Mouse (Mus musculus): ENCODE results near the gene Ythdc1.
A peak's percentile ranks its signal among the peaks of the same experiment; 100 is the strongest.
"Not testable (repeated sequence)": the region's sequence is repeated elsewhere in the genome, so short reads cannot be mapped to it uniquely, and the experiment has no call there.

Ythdc1 gene

DNA sequence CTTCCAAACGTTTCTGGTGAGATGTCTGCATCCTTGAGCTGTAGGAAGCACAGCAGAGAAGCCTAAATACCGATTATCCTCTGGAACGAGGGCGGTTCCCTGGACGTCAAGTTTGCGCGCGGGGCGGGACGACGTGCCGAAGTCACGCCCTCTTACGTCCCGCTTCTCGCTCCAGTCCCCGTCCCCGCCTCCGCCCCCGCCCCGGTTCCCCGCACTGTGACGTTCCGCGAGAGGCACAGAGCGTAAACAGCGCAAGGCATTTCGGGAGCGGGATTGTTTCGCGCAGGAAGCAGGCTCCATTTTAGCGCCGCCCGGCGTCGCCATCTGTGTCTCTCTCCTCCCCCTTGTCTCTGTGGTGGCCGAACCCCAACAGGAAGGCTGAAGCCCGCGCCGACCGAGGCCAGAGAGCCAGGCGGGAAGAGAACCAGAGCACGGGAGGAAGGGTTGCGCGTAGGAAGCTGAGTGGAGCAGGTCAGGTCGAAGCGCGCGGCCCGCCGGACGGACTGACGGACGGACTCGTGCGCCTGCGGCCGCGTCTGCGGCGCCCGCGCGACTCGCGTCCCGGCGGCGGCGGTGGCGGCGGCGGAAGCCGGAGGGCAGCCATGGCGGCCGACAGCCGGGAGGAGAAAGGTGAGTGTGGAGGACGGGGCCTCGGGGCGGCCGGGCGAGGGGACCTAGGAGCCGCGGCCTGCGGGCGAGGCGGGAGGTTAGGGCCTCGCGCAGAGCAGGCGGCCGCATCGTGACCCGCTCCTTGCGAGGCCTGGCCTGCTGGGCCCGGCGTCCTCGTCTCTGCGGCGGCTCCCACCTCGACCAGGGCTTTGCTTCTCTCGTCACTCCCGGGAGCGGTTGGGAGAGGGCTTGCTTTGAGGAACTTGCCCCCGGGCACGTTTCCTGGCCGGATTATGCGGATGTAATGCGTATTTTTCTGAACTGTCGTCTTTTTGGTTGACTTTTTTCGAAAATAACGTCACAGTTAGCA, at the start of gene Ythdc1:
TSS of gene Ythdc1 (plus strand) at position 260 of the 979 bp plus-strand sequence.
- peak; percentile 96 for DNase-seq

DNA sequence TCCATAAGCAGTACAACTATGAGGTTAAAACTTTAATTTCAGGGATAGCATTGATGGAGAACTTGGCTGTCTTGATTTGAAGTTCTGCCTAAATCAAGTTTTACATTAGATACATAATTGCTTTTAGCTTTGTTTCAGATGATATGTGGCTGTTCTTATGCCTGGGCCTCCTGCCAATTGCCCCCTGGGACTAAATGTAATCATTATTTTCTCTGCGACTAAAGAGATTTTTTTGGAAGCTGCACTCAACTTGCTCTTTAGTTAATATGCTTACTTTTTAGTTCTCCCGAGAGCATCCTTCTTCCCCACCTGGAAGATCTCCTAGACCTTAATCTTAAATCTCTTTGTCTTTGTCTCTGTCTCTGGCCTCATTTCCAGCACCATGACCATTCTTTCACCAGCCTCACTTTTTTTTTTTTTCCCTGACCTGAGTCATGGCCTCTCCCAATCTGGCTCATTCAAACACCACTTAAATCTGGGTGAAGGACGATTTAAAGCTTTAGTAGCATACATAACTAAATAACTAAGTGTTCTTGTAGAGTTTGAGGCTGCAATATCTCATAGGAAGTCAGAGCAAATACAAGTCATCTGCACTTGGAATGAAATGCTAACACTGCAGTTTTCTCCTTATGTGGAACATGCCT, 34.9 kb upstream of the Ythdc1 start:
- DNase-seq = no peak

GRCm38 (mm10) chr5:86771010-86771409, 33.0 kb upstream of the Ythdc1 start:
- no peak for DNase-seq

DNA sequence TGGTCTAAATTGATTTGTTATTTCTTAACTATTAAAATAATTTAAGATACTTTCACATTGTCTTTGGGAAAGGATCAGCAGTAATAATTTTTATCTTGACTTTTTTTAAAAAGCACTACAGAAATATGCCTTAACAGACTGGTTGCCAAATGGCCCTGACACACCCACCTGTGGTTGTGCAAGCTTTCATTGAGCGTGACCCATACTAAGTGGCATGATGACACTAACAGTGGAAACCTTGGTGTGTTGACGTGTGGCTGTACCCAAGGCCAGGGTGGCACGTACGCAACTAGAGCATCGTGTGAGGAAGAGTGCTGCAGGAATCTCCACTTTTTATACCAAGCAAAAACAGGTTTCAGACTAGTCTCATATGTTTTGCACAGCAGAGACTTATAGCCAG, 27.1 kb upstream of the Ythdc1 start:
- DNase-seq = no peak

DNA sequence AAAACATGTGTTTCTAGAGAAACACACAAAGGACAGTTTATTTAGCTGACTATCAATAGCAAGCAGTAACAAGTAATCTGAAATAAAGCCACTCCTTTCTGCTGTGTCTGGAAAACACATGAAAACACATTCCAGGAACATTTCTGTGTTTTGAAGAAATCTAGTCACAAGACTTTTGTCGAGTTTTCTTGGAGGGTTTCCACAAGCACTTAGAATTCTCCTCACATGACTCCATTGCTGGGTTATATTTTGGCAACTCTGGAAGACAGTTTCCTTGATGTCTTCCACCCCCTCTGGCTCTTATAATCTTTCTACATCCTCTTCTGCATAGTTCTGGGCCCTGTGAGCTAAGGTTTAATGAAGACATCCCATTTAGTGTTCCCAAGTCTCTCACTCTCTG, 25.6 kb upstream of the Ythdc1 start:
- DNase-seq = peak; percentile 30

GRCm38 (mm10) chr5:86783059-86783458, 21.0 kb upstream of the Ythdc1 start:
- no peak for DNase-seq

GRCm38 (mm10) chr5:86784205-86784604, 19.8 kb upstream of the Ythdc1 start:
- DNase-seq = no peak

DNA sequence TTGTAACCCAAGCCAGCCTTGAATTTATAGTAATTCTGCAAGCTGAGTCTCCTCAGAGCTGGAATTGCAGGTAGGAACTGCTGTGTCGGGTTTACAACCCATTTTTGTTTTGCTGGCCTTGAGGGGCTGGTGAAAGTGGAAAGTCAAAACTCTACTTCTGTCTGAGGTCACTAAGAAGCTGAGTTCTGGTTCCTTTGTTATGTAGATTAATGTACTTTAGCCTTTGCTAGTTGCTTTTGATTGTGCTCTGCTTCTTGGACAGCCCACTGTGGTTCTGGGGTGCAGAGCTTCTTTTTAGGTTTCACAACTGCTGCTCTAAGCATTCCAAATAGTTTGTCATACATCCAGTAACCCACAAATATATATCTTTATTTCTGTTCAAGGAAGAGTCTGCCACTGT, 17.2 kb upstream of the Ythdc1 start:
- DNase-seq = no peak

DNA sequence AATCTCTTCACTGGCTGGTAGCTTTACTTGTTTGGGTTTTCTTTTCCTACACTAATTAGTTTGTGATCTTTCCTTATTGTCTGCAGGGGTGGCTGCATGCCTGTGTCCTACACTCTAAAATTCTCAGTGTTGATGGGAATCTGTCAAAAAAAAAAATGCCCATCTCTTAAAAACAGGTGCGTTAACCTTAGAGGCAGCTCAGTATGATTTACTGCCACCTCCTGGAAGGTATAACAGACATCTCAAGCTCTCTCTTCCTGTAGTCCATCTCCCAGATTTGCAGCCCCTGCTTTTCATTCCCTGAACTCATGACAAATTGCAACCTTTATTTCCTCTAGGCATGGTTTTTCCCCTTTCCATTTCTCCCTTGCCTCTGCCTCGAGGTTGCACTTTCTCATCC, 14.1 kb upstream of the Ythdc1 start:
- DNase-seq = no peak

DNA sequence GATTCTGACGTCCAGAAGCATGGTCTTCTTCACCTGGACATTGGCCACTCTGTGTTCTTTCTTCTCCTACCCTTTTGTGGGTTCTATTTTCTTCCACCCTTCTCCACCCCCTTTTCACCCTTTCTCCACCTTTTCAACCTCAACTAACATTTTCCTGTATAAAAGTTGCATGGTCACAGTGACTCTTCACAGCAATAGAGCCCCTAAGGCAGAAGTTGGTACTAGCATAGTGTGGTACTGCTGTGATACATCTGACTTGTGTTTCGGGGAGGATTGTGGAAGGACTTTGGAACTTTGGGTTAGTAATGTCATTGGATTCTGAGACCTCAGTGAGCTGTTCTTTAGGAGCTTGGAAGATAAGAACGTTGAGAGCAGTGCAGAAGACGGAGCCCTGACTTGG, 11.8 kb upstream of the Ythdc1 start:
- no peak for DNase-seq

DNA sequence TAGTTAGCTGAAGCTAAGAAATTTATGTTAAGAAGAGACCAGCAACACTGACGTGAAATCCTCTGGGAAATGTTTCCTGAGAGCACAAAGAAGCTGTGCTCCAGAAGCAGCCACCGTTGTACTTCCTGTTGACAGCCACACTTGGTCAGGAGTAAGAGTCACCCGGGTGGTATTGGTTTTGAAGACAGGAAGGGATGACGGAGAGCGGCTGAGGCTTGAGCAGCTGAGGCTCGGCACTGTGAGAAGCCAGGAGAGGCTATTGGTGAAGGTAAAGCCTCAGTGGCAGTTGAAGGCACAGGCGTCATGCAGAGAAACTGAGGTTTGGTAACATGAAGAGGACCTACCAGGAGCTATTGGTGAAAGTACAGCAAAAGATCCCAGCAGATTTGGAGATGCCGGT, 11.2 kb upstream of the Ythdc1 start:
- DNase-seq = peak; percentile 9

DNA sequence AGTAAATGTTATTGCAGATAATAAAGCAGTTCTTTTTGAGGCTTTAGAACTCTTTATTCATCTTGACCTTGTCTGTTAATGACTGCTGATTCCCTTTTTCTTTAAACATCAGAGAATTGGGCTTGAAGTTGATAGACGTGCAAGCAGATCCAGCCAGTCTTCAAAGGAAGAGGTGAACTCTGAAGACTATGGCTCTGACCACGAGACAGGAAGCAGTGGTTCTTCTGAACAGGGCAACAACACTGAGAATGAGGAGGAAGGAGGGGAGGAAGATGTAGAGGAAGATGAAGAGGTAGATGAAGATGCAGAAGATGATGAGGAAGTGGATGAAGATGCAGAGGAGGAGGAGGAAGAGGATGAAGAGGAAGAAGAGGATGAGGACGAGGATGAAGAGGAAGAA, 12.8 kb downstream of the Ythdc1 start:
- DNase-seq = no peak

DNA sequence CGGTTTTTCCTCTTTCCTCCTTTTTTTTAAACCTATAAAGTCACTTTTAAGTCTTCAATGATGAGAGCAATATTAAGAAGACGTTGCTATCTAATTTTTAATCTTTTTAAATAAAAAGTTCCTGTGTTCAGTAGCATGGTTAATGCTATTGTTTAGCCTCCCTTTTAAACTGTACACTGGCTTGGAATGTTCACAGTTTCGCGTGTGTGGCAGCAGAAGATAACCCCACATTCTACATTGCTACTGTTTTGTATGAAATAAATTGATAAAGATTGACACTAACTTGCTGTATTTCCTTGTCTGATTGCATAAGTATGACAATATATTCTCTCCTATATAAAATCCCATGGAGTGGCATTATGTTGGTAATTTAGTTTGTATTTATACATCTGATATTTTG, 32.4 kb downstream of the Ythdc1 start:
- DNase-seq = not testable (repeated sequence)

DNA sequence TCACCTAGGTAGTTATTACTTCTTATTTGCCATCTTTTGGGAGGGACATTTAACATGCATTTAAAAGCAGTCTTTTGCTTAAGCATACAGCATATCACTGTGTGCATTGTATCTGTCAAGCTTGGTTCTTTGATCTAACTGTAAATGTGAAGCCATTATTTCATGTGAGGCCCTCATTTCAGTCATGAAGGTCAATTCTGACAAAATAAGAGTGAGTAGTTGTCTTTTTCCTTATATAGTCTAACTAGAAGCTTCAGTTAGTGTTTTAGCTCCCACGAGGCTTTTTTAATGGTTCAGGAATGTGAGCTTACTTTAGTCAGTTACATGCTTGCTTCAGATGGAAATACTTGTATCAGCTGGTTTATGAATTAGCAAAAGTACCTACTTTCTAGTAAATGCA, 34.1 kb downstream of the Ythdc1 start:
- no peak for DNase-seq

DNA sequence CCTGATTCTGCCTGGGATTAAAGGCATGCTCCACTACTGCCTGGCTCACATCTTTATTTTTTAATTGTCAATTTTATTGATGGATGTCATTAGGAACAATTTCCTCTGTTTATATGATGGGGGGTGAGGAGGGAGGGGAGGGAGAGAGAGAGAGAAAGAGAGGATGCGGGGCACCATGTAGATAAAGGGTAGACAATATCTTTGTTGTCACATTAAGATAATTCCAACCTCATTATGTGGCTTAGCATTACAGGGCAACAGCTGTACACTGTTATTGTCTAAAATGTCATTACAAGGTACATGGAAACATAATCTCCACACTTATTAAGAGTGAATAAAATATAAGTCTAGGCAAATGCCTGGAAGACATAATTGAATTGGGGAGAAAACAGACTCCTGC, 35.5 kb downstream of the Ythdc1 start:
- DNase-seq = no peak

- DNase-seq = no peak
Measured at GRCm38 (mm10) chr5:86840207-86840606, 36.2 kb downstream of the Ythdc1 start.

DNA sequence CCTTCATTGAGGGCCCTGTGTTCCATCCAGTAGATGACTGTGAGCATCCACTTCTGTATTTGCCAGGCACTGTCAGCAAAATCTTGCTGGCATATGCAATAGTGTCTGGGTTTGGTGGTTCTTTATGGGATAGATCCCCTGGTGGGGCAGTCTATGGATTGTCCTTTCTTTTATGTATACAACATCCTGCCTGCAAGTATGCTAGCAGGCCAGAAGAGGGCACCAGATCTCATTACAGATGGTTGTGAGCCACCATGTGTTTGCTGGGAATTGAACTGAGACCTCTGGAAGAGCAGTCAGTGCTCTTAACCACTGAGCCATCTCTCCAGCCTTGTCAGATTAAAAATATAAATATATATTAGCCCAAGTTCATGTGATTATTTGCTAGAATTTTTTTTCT, 37.2 kb downstream of the Ythdc1 start:
- DNase-seq = not testable (repeated sequence)

DNA sequence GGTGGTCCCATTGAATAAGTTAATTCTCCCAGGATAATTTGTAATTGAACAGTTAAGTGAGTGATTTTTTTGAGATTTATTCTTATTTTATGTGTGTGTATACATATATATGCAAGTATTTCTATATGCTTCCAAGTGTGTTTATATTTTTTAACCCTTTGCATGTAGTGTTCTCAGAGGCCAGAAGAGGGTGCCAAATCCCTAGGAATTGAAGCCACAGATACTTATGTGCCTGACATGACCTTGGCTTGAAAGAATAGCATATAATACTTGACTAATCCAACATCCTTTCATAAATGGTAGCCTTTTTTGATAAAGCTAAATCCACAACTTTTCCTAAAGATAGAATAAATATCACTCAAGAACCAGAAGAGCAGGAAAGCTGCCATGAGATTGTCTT, 46.1 kb downstream of the Ythdc1 start:
- peak; percentile 24 for DNase-seq

DNA sequence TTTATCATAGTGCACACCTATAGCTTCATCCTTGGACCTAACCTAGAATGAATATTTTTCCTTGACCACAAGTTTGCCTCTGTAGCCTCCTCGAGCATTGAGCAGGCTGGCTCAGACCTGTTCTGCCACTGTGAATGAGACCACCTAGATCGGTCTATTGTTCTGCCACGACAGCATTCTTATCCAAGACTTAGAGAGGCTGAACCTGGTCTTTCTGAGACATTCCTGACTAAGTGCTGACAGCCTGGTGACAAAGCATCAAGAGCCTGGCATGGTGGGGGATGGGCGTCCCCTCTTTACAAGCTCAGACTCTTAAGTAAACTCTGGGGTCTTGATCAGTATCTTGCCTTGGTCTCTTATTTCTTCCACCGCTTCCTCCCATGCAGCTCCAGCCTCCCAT, 47.6 kb downstream of the Ythdc1 start:
- DNase-seq = no peak

- peak; percentile 5 for DNase-seq
Measured at GRCm38 (mm10) chr5:86856505-86856904, 52.5 kb downstream of the Ythdc1 start.

DNA sequence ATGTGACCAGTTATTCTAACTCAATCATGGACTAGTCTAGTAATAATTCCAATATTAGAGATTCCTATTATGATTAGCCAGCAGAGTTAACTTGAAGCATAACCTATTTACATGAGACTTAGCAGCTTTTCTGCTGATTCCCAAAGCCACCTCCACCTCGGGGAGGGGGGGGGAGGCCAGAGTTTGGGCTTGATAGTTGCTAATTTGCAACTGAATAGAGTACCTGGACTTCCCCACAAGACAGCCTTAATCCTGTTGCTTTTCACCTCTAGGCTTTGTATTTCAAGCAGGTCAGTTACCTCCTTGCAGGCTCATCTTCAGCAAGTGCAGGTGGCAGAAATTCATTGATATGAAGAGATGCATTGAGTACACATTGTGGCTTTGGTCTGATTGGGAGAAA, 53.7 kb downstream of the Ythdc1 start:
- no peak for DNase-seq

- no peak for DNase-seq
Measured at GRCm38 (mm10) chr5:86858336-86858735, 54.3 kb downstream of the Ythdc1 start.

DNA sequence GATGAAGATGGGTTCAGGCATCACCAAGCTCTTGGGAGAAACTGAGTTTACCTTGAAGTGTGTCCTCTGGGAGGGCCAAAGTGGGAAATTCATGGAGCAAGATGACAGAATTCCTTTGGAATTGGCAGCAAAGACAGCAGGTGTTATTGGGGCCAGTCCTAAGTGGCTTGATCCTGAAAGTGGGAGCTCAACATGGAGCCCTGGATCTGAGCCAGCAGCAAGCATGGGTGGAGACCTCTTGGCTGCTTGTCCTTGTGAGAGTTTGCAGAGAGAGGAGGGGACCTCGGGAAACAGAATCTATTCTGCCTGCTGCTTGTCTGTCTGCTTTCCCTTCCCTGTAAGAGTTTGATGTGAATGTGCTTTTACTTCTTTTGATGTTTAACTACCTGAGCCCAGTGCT, 67.9 kb downstream of the Ythdc1 start:
- DNase-seq = no peak
